Mouse (Mus musculus): ENCODE results near the gene Plscr1.

Gene Plscr1

DNA sequence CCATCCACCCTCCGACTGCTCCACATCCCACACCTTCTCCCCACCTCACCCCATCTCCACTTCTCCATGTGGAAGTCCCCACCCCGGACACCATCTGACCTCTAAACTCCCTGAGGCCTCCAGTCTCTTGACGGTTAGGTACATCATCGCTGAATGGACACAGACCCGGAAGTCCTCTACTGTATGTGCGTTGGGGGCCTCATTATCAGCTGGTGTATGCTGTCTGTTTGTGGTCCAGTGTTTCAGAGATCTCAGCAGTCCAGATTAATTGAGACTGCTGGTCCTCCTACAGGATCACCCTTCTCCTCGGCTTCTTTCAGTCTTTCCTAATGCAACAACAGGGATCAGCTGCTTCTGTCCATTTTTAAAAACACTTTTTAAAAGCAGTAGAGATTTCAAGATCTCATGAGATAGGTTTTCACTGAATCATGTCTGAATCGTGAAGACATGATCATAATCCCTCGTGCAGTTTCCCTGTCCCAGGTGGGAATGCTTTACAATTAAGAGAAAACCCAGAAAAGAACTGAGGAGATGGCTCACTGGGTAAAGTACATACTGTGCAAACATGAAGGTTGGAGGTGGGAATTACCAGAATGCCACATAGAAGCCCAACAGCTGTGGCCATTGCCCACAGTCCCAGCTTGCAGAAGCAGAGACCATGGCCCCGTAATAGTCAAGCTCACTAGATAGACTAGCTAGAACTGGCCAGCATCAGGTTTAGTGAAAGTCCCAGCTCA lies 4.2 kb downstream of the Plscr1 start:
- no peak for DNase-seq (ENCODE audit: low spot score in 2 of 2)

DNA sequence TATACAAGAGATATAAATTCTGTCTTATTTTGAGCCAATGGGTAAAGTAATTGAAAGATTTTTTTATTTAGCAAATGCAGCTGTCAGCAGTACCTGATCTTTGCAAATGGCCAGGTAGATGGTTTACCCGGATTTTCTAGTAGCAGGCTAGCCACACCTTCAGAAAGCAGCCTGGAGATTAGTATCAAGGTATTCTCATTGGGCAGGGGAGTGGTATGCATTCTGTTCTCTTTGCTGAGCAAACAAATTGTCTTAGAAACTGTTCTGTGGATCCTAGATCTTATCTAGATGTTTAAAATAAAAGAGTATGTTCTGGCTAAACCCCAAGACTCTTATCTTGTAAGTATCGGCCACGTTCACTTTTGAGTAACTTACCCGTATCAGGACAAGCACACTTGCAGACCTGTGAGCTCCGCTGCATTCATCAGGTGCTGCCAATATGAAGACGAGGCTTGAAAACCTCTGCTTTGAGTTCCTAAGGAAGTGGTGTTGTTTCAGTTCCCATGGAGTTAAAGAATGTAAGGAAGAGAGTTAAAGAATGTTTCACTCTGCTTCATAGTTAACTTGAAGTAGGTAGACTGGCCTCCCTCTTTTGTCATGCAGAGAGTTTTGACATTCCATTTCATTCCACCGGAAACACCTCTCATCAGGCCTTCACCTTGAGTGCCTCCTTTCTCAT lies 11.1 kb downstream of the Plscr1 start:
- no peak for DNase-seq (ENCODE audit: low spot score in 2 of 2)

GRCm38 (mm10) chr9:92265719-92266118 lies 16.2 kb downstream of the Plscr1 start:
- no peak for DNase-seq (ENCODE audit: low spot score in 2 of 2)

GRCm38 (mm10) chr9:92266558-92267171 lies 17.1 kb downstream of the Plscr1 start:
- DNase-seq (ENCODE audit: low spot score in 2 of 2), result no peak

GRCm38 (mm10) chr9:92267732-92268131 lies 18.2 kb downstream of the Plscr1 start:
- DNase-seq (ENCODE audit: low spot score in 2 of 2), result no peak

- DNase-seq (ENCODE audit: low spot score in 2 of 2), result no peak
Observed at GRCm38 (mm10) chr9:92269829-92270404, 20.4 kb downstream of the Plscr1 start.

- DNase-seq (ENCODE audit: low spot score in 2 of 2), result no peak
Observed at GRCm38 (mm10) chr9:92270927-92271326, 21.4 kb downstream of the Plscr1 start.

- DNase-seq (ENCODE audit: low spot score in 2 of 2), result no peak
Observed at GRCm38 (mm10) chr9:92272650-92273049, 23.1 kb downstream of the Plscr1 start.

DNA sequence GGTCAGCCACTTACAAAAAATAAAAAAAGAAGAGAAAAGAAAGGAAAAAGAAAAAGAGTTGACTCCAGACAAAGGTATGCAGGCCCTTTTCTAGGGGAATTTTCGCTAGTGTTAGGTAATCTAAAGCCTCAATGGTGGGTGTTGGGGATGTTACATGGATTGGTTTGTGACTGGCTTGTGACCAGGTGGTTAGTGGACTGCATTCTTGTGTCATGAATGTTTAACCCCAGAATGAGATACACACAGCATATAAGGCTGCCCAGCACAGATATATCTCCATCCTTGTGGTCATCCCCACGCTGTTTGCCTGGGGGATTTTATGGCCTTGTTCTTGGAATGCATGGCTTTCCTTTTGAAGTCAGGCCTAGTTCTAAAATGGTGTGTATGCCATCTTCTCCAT lies 23.7 kb downstream of the Plscr1 start:
- no peak for DNase-seq (ENCODE audit: low spot score in 2 of 2)

DNA sequence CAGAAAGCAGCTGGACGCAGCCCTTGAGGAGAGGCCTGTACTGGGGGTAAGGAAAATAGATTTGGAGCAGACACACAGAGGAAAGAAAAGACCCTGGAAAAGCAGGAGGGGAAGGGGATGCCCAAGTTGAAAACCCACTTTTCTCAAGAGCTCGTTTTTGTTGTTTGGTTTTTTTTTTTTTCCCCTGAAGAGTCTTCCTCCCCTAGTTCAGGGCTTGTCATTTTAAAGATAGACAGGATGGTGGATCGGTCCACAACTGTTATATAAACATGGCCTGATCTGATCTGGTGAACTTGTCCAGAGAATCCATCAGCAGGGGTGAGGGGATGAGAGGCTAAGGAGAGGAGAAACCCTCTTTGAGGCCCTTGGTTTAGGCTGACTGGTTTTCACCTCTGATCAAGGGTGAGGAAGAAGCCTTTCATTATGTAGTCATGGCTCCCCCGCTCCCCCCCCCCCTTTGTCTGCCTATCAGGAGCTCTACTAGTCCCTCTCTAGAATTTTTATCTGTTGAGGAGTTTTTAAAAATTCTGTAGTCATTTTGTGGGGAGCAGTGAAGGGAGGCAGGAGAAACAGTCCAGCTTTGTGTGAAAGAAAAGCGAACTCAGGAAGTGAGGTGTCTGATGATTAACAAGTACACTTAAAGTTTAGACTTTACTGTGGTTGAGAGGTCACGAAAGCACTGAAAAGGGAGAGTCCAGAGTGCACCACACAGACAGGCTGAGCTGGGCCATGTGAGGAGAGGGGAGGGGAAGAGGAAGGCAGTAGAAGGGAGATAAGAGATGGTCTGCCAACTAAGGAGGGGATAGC lies 24.6 kb downstream of the Plscr1 start:
- DNase-seq (ENCODE audit: low spot score in 2 of 2), result no peak

- no peak for DNase-seq (ENCODE audit: low spot score in 2 of 2)
Observed at GRCm38 (mm10) chr9:92275486-92276207, 26.1 kb downstream of the Plscr1 start, which contains the start of gene Plscr2. Gene Plscr2, plus strand, starts transcription at chr9:92275602.

- DNase-seq (ENCODE audit: low spot score in 2 of 2), result no peak
Observed at GRCm38 (mm10) chr9:92276360-92276759, 26.8 kb downstream of the Plscr1 start.

- no peak for DNase-seq (ENCODE audit: low spot score in 2 of 2)
Observed at GRCm38 (mm10) chr9:92280048-92280447, 30.5 kb downstream of the Plscr1 start.

- DNase-seq (ENCODE audit: low spot score in 2 of 2), result no peak
Observed at GRCm38 (mm10) chr9:92282563-92283171, 33.1 kb downstream of the Plscr1 start.

DNA sequence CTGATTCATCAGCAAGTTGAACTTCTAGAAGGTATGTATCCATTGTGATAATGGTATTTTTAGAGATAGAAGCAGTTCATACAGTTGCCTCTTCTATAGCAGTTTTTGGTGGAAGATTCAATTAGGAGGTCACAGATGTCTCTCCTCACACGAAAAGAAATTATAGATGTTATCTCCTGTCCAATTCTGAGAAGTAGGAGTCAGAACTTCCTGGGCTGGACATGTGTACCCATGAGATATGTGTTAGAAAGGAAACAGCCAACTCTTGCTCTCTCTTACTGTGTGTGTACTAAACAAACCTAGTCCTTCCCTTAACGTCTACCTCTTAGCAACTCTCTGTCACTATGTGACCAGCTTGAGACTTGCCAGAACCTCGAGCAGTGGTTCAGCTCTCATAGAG lies 40.1 kb downstream of the Plscr1 start:
- no peak for DNase-seq (ENCODE audit: low spot score in 2 of 2)

DNA sequence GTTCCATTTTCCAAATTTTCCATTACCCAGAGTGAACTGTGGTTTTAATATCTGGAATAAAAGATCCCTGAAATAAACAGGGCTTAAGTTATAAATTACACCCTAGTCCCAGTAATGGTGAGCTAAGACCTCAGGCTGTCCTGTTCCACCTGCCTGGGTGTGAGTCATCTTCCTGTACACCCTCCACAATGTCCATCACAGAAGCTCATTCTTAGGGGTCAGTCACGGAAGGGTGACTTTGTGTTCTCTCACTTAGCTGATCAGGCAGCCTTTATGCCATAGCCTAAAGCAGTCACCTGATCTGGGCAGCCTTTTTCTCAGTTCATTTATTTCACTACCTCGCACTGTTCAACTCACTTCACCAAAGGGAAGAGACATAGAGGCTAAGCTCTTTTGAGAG lies 42.6 kb downstream of the Plscr1 start:
- no peak for DNase-seq (ENCODE audit: low spot score in 2 of 2)

GRCm38 (mm10) chr9:92292922-92293321 lies 43.4 kb downstream of the Plscr1 start:
- no peak for DNase-seq (ENCODE audit: low spot score in 2 of 2)

GRCm38 (mm10) chr9:92293560-92294548 lies 44.3 kb downstream of the Plscr1 start:
- no peak for DNase-seq (ENCODE audit: low spot score in 2 of 2)

GRCm38 (mm10) chr9:92298288-92298687 lies 48.7 kb downstream of the Plscr1 start:
- no peak for DNase-seq (ENCODE audit: low spot score in 2 of 2)
